Mouse (Mus musculus): ENCODE measurements around the gene Kat6b. TPM values are rescaled to one million over a fixed set of nuclear protein-coding genes. Genes with fewer than 3 reads are reported as not detected.

Kat6b gene
- polyA plus RNA-seq, 1 experiment from 2014 or later: 23.7 TPM

DNA sequence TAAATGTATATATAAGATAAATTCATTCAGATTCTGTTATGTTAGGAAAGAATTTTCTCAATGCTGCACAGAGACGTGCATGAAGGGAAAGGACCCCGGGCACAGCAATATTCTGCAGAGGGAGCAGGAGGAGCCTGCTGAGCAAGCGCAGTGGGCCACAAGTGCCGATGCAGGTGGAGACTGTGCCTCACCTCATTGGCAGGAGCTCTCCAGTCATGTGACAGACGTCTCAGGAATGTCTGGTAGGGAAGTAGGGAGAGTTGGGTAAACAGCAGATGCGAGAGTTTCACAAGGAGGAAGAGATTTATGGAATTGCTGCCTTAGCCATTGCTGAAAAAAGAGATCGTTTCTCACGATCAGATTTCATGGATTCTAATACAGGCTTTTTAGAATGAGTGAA lies 71.7 kb downstream of the Kat6b start:
- H3K27ac ChIP-seq: no peak overlapping the region
- peaks cover 44% of the 10 kb centered on the region for H3K4me1 ChIP-seq
- H3K27me3 ChIP-seq (replicated peaks): no peaks in the 10 kb centered on the region
- no peak overlapping the region for H3K9ac ChIP-seq
- H3K4me3 ChIP-seq: no peak overlapping the region
- peak overlapping the region; percentile 20; the same call in 1 of the 2 replicates for H3K4me2 ChIP-seq
- 67% methylated on average over 8 of the region's 8 CpGs for WGBS
- ATAC-seq (replicated peaks): no peak
- no peaks in the 10 kb centered on the region for H3K9me3 ChIP-seq
- no peaks in the 10 kb centered on the region for H3K36me3 ChIP-seq (replicated peaks)

- Histone ChIP-seq H3K9ac (no peak overlapping the region), H3K27me3 (replicated peaks) (no peaks in the 10 kb centered on the region), H3K4me3 (no peak overlapping the region), H3K9me3 (no peaks in the 10 kb centered on the region), H3K36me3 (replicated peaks) (no peaks in the 10 kb centered on the region), H3K4me1 (peaks cover 43% of the 10 kb centered on the region), H3K4me2 (no peak overlapping the region), H3K27ac (no peak overlapping the region)
- WGBS: 89% methylated on average over 8 of the region's 8 CpGs
- no peak for ATAC-seq (replicated peaks)
Observed at GRCm38 (mm10) chr14:21554046-21554445, 72.8 kb downstream of the Kat6b start.

- Histone ChIP-seq H3K4me2 (no peak overlapping the region), H3K27me3 (replicated peaks) (no peaks in the 10 kb centered on the region), H3K36me3 (replicated peaks) (no peaks in the 10 kb centered on the region), H3K9me3 (no peaks in the 10 kb centered on the region), H3K4me1 (peaks cover 31% of the 10 kb centered on the region), H3K9ac (no peak overlapping the region), H3K27ac (peak overlapping the region; percentile 43; the same call in 1 of the 2 replicates), H3K4me3 (no peak overlapping the region)
- WGBS: 66% methylated on average over 10 of the region's 10 CpGs
- ATAC-seq (replicated peaks): no peak
Observed at GRCm38 (mm10) chr14:21558440-21559131, 77.4 kb downstream of the Kat6b start.

GRCm38 (mm10) chr14:21559447-21559846 lies 78.2 kb downstream of the Kat6b start:
- no peak for ATAC-seq (replicated peaks)
- WGBS: 81% methylated on average over 7 of the region's 7 CpGs
- Histone ChIP-seq H3K4me1 (peaks cover 31% of the 10 kb centered on the region), H3K36me3 (replicated peaks) (no peaks in the 10 kb centered on the region), H3K27me3 (replicated peaks) (no peaks in the 10 kb centered on the region), H3K9me3 (no peaks in the 10 kb centered on the region), H3K27ac (no peak overlapping the region), H3K4me2 (no peak overlapping the region), H3K4me3 (no peak overlapping the region), H3K9ac (no peak overlapping the region)

GRCm38 (mm10) chr14:21560481-21561209 lies 79.4 kb downstream of the Kat6b start:
- no peaks in the 10 kb centered on the region for H3K27me3 ChIP-seq (replicated peaks)
- no peak overlapping the region for H3K4me2 ChIP-seq
- H3K9me3 ChIP-seq: no peaks in the 10 kb centered on the region
- no peaks in the 10 kb centered on the region for H3K36me3 ChIP-seq (replicated peaks)
- ATAC-seq (replicated peaks): no peak
- H3K4me1 ChIP-seq: peaks cover 27% of the 10 kb centered on the region
- WGBS: 87% methylated on average over 11 of the region's 11 CpGs
- no peak overlapping the region for H3K9ac ChIP-seq
- H3K27ac ChIP-seq: no peak overlapping the region
- H3K4me3 ChIP-seq: no peak overlapping the region

- ATAC-seq (replicated peaks): no peak
- Histone ChIP-seq H3K4me1 (peaks cover 25% of the 10 kb centered on the region), H3K4me2 (no peak overlapping the region), H3K27ac (no peak overlapping the region), H3K4me3 (no peak overlapping the region), H3K9me3 (no peaks in the 10 kb centered on the region), H3K9ac (no peak overlapping the region), H3K27me3 (replicated peaks) (no peaks in the 10 kb centered on the region), H3K36me3 (replicated peaks) (no peaks in the 10 kb centered on the region)
- 92% methylated on average over 8 of the region's 8 CpGs for WGBS
Observed at GRCm38 (mm10) chr14:21561396-21562065, 80.3 kb downstream of the Kat6b start.

- 0 out of 2 replicates have a peak overlapping the region, but pooled peaks have one; percentile 38 for H3K27ac ChIP-seq
Observed at GRCm38 (mm10) chr14:21563584-21564118, 82.4 kb downstream of the Kat6b start.

DNA sequence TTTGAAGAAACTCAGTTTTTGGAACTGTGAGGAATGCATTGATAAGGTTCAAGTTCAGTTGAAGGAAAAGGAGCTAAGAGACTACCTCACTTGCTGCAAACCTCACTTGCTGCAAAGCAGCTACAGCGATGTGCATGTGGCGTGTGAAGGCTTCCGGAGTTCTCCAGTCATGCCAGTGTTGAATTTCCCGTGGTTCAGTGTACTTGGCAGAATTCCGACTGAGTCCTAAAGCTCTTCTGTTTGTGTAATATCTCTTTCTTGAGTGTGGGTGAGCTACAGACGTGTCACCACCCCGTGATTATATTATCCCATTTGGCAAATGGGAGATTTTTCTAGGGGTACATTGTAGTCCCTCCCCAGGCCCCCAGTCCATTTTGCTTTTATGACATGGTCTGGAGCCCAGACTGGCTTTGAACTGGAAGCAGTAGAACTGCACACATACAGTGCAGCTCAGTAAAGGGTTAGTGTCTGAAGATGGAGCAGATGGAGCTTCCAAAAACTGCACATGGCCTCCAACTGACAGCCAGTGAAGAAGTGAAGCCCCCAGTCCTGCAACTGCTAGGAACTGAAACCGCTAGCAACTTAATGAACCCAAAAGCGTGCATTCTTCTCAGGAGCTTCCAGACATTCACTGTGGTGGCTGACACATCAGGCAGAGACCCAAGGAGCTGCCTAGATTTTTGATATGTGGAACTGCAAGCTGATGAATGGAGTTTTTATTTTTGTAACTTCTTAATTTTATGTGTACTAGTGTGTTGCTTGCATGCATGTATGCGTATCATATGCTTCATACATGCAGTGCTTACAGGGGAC lies 84.5 kb downstream of the Kat6b start:
- Histone ChIP-seq H3K4me3 (no peak overlapping the region), H3K27ac (no peak overlapping the region), H3K27me3 (replicated peaks) (no peaks in the 10 kb centered on the region), H3K36me3 (replicated peaks) (no peaks in the 10 kb centered on the region), H3K4me2 (no peak overlapping the region), H3K4me1 (peaks cover 33% of the 10 kb centered on the region), H3K9me3 (no peaks in the 10 kb centered on the region), H3K9ac (no peak overlapping the region)
- WGBS: 92% methylated on average over 10 of the region's 10 CpGs
- ATAC-seq (replicated peaks): no peak

More at GRCm38 (mm10) chr14:21563584-21564118, 82.4 kb downstream of the Kat6b start:
- H3K36me3 ChIP-seq (replicated peaks): no peaks in the 10 kb centered on the region
- H3K9me3 ChIP-seq: no peaks in the 10 kb centered on the region
- ATAC-seq (replicated peaks): peak; percentile 60
- WGBS: 42% methylated on average over 4 of the region's 4 CpGs
- no peaks in the 10 kb centered on the region for H3K27me3 ChIP-seq (replicated peaks)
- H3K4me2 ChIP-seq: no peak overlapping the region
- H3K9ac ChIP-seq: no peak overlapping the region
- H3K4me1 ChIP-seq: peaks cover 22% of the 10 kb centered on the region
- no peak overlapping the region for H3K4me3 ChIP-seq

GRCm38 (mm10) chr14:21567293-21567984 lies 86.2 kb downstream of the Kat6b start:
- Histone ChIP-seq H3K36me3 (replicated peaks) (no peaks in the 10 kb centered on the region), H3K4me1 (peaks cover 33% of the 10 kb centered on the region), H3K4me2 (no peak overlapping the region), H3K9ac (no peak overlapping the region), H3K9me3 (no peaks in the 10 kb centered on the region), H3K27me3 (replicated peaks) (no peaks in the 10 kb centered on the region), H3K27ac (no peak overlapping the region), H3K4me3 (no peak overlapping the region)
- WGBS: 94% methylated on average over 7 of the region's 7 CpGs
- no peak for ATAC-seq (replicated peaks)

- Histone ChIP-seq H3K4me1 (peaks cover 23% of the 10 kb centered on the region), H3K9ac (no peak overlapping the region), H3K9me3 (no peaks in the 10 kb centered on the region), H3K4me3 (no peak overlapping the region), H3K36me3 (replicated peaks) (no peaks in the 10 kb centered on the region), H3K4me2 (no peak overlapping the region), H3K27ac (peak overlapping the region; percentile 62), H3K27me3 (replicated peaks) (no peaks in the 10 kb centered on the region)
- WGBS: 61% methylated on average over 7 of the region's 7 CpGs
- 0 out of 2 replicates have a peak, but pooled peaks have one; percentile 27 for ATAC-seq (replicated peaks)
Observed at GRCm38 (mm10) chr14:21568821-21569220, 87.6 kb downstream of the Kat6b start.

DNA sequence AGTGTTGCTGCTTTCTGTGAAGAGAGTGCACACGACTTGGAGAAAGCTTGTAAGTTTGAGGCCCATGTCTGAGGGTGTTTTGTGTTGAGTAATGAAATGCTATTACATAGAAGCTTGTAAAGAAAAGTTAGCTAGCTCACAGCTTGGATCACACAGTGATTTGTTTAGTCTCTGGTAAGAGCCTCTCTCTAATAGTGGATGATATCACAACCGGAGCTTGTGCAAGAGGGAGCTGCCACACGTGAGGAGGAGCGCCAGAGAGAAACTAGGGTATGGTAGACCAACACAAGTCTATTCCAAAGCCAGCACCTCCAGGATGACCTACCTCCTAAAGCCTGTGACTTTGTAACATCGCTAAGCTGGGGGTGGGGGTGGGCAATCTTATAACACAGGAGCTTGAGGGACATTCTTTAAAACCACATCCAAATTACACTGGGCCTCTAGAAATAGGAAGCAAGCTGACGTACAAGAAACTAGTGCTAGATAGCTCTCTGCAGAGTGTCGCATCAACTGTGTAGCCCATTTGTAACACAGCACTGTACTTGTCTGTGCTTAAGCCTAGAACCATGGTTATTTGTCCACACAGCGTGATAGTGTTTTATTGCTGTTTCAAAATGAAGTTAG lies 93.6 kb downstream of the Kat6b start:
- no peak overlapping the region for H3K4me2 ChIP-seq
- no peaks in the 10 kb centered on the region for H3K9me3 ChIP-seq
- H3K27me3 ChIP-seq (replicated peaks): no peaks in the 10 kb centered on the region
- no peak overlapping the region for H3K4me3 ChIP-seq
- ATAC-seq (replicated peaks): no peak
- 0 out of 2 replicates have a peak, but pooled peaks cover 6% of the 10 kb centered on the region for H3K4me1 ChIP-seq
- no peaks in the 10 kb centered on the region for H3K36me3 ChIP-seq (replicated peaks)
- WGBS: 89% methylated on average over 8 of the region's 8 CpGs
- H3K9ac ChIP-seq: no peak overlapping the region
- H3K27ac ChIP-seq: no peak overlapping the region
